Mouse (Mus musculus) thymus, postnatal 10 days (tissue): ENCODE measurements around the gene Psmb3.

Source experiments
- DNase-seq, 2 experiments: peaks; one replicate each; pipeline ENCODE4 v3.0.0; 2021; ENCODE audit warnings: low spot score in 2 of 2

Gene Psmb3

GRCm38 (mm10) chr11:97758125-97758524, 54.9 kb downstream of the Psmb3 start:
- no peak for DNase-seq

- DNase-seq = no peak
These were observed 55.7 kb downstream of the Psmb3 start for GRCm38 (mm10) chr11:97758942-97759341.

GRCm38 (mm10) chr11:97761638-97762037, 58.4 kb downstream of the Psmb3 start:
- no peak for DNase-seq
